Mouse (Mus musculus) cortical plate, adult 2 months (tissue): ENCODE results near the gene Neurl1b.

Source experiments
- CTCF ChIP-seq: fragments of 200-500 bp; IDR thresholded peaks from 2 replicates; pipeline ENCODE4 v1.5.1; 2011; ENCODE audit warnings: mild to moderate bottlenecking, control low read depth, low read length; ENCODE audit not compliant: insufficient read depth; ENCODE audit errors: extremely low read depth
- POLR2A ChIP-seq: fragments of 200-500 bp; IDR thresholded peaks from 2 replicates; pipeline ENCODE4 v1.6.1; 2011; ENCODE audit warnings: mild to moderate bottlenecking, low read length, control low read depth; ENCODE audit not compliant: insufficient read depth; ENCODE audit errors: extremely low read depth

DNA sequence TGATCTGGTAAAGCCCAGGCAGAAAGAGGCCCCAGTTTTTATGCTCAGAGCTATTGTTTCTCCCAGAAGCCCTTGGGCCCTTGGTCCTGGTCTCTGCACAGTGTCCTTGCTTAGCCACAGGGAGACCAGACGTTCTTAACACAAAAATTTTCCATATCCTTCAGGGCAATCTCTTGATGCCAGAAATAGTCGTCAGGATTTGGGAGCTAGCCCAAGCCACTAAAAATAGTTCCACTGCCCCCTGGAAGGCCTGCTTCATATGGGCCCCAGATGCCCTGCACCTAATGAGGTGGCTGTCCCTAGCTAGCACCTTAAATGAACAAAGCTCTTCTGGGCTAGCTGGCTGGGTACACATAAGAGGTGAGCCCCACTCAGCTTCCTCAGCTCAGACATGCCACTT, 76.3 kb downstream of the Neurl1b start:
- no peak for TF ChIP-seq POLR2A
- no peak for TF ChIP-seq CTCF
